Mouse (Mus musculus) limb, embryonic 13.5 days (tissue): ENCODE data around the gene Cd47. TPM values are rescaled to one million over a fixed set of nuclear protein-coding genes. Genes with fewer than 3 reads are reported as not detected.
A peak's percentile ranks its signal among the peaks of the same experiment; 100 is the strongest.

Experiments used
- ATAC-seq: fragments of 200-750 bp; cut with Nextera tagmentation; 2 replicates; pipeline ENCODE4 v1.8.0; 2017; ENCODE audit warnings: low read depth, moderate number of reproducible peaks, moderate TSS enrichment; ENCODE audit not compliant: low FRiP score
- H3K27ac ChIP-seq: fragments of 300-500 bp; sonication (generic); 2 replicates; pipeline ENCODE4 v1.5.1; 2015; ENCODE audit warnings: inconsistent platforms, mild to moderate bottlenecking, moderate library complexity
- H3K27me3 ChIP-seq: fragments of 300-500 bp; sonication (generic); 2 replicates; pipeline ENCODE4 v1.6.1; 2015; ENCODE audit warnings: mild to moderate bottlenecking, inconsistent platforms
- H3K36me3 ChIP-seq: fragments of 300-500 bp; sonication (generic); 2 replicates; pipeline ENCODE4 v1.6.1; 2015; ENCODE audit warnings: inconsistent platforms, mild to moderate bottlenecking, moderate library complexity
- H3K4me1 ChIP-seq: fragments of 300-500 bp; sonication (generic); 2 replicates; pipeline ENCODE4 v1.6.1; 2015; ENCODE audit warnings: inconsistent platforms
- H3K4me2 ChIP-seq: fragments of 300-500 bp; sonication (generic); replicated peaks from 2 replicates; pipeline ENCODE4 v1.6.1; 2015; ENCODE audit warnings: inconsistent platforms, mild to moderate bottlenecking, moderate library complexity
- H3K4me3 ChIP-seq: fragments of 300-500 bp; sonication (generic); 2 replicates; pipeline ENCODE4 v1.5.1; 2015; ENCODE audit warnings: moderate library complexity, mild to moderate bottlenecking, inconsistent platforms
- H3K9ac ChIP-seq: fragments of 300-500 bp; sonication (generic); 2 replicates; pipeline ENCODE4 v1.6.1; 2015; ENCODE audit warnings: mild to moderate bottlenecking, inconsistent platforms
- H3K9me3 ChIP-seq: fragments of 300-500 bp; sonication (generic); 2 replicates; pipeline ENCODE4 v1.6.1; 2016; ENCODE audit warnings: inconsistent platforms
- WGBS: fragments of 180-500 bp; shearing (Covaris S2); methylation state at CpG from one replicate; pipeline ENCODE4 v1.1.7; 2015; 5-methylcytosine and 5-hydroxymethylcytosine counted together
- polyA plus RNA-seq: library from polyadenylated mRNA; unstranded; fragments of >200 nt; fragmentation: Nextera tagmentation; extraction: Ambion mirVana; gene quantifications from 2 replicates; pipeline ENCODE4 v1.2.1, GENCODE M21; 2015

Gene Cd47
- polyA plus RNA-seq, 1 experiment from 2014 or later = 62.5 TPM

GRCm38 (mm10) chr16:49796271-49796670, 4.1 kb upstream of the Cd47 start:
- no peak overlapping the region for H3K4me2 ChIP-seq
- H3K9ac ChIP-seq = no peak overlapping the region
- H3K4me1 ChIP-seq = 0 out of 2 replicates have a peak, but pooled peaks cover 7% of the 10 kb centered on the region
- no peak for ATAC-seq
- H3K9me3 ChIP-seq = no peaks in the 10 kb centered on the region
- H3K27me3 ChIP-seq = no peaks in the 10 kb centered on the region
- no peak overlapping the region for H3K4me3 ChIP-seq
- WGBS = 74% methylated on average over 2 of the region's 2 CpGs
- no peaks in the 10 kb centered on the region for H3K36me3 ChIP-seq
- no peak overlapping the region for H3K27ac ChIP-seq

- ATAC-seq = no peak
- 92% methylated on average over 2 of the region's 2 CpGs for WGBS
- no peaks in the 10 kb centered on the region for H3K9me3 ChIP-seq
- H3K27me3 ChIP-seq = no peaks in the 10 kb centered on the region
- H3K36me3 ChIP-seq = no peaks in the 10 kb centered on the region
- no peak overlapping the region for H3K4me2 ChIP-seq
- no peak overlapping the region for H3K4me3 ChIP-seq
- H3K27ac ChIP-seq = no peak overlapping the region
- 0 out of 2 replicates have a peak, but pooled peaks cover 7% of the 10 kb centered on the region for H3K4me1 ChIP-seq
- H3K9ac ChIP-seq = no peak overlapping the region
Measured at GRCm38 (mm10) chr16:49796954-49797353, 3.4 kb upstream of the Cd47 start.

- Histone ChIP-seq H3K4me2 (no peak overlapping the region), H3K27ac (no peak overlapping the region), H3K9me3 (no peaks in the 10 kb centered on the region), H3K4me3 (no peak overlapping the region), H3K27me3 (no peaks in the 10 kb centered on the region), H3K9ac (no peak overlapping the region), H3K4me1 (peaks cover 2% of the 10 kb centered on the region; the same call in 1 of the 2 replicates), H3K36me3 (no peaks in the 10 kb centered on the region)
- no peak for ATAC-seq
- 85% methylated on average over 6 of the region's 6 CpGs for WGBS
Measured at GRCm38 (mm10) chr16:49798790-49799189, 1.5 kb upstream of the Cd47 start.

- Histone ChIP-seq H3K27me3 (no peaks in the 10 kb centered on the region), H3K4me1 (peaks cover 12% of the 10 kb centered on the region), H3K9me3 (no peaks in the 10 kb centered on the region), H3K4me3 (no peak overlapping the region), H3K36me3 (no peaks in the 10 kb centered on the region), H3K27ac (no peak overlapping the region), H3K9ac (no peak overlapping the region), H3K4me2 (no peak overlapping the region)
- no peak for ATAC-seq
- WGBS = 81% methylated on average over 5 of the region's 5 CpGs
Measured at GRCm38 (mm10) chr16:49800996-49801395, 663 bp downstream of the Cd47 start.

- Histone ChIP-seq H3K27ac (no peak overlapping the region), H3K27me3 (no peaks in the 10 kb centered on the region), H3K4me1 (peaks cover 12% of the 10 kb centered on the region), H3K9me3 (no peaks in the 10 kb centered on the region), H3K4me3 (no peak overlapping the region), H3K4me2 (no peak overlapping the region), H3K36me3 (no peaks in the 10 kb centered on the region), H3K9ac (no peak overlapping the region)
- 67% methylated on average over 5 of the region's 5 CpGs for WGBS
- ATAC-seq = 0 out of 2 replicates have a peak, but pooled peaks have one; percentile 36
Measured at GRCm38 (mm10) chr16:49801399-49801798, 1.1 kb downstream of the Cd47 start.

- no peaks in the 10 kb centered on the region for H3K9me3 ChIP-seq
- H3K4me2 ChIP-seq = no peak overlapping the region
- WGBS = 81% methylated on average over 2 of the region's 2 CpGs
- no peaks in the 10 kb centered on the region for H3K36me3 ChIP-seq
- H3K4me3 ChIP-seq = no peak overlapping the region
- H3K4me1 ChIP-seq = peaks cover 12% of the 10 kb centered on the region
- H3K27ac ChIP-seq = no peak overlapping the region
- H3K9ac ChIP-seq = no peak overlapping the region
- no peaks in the 10 kb centered on the region for H3K27me3 ChIP-seq
- ATAC-seq = no peak
Measured at GRCm38 (mm10) chr16:49802993-49803392, 2.7 kb downstream of the Cd47 start.

- peaks cover 12% of the 10 kb centered on the region for H3K4me1 ChIP-seq
- H3K36me3 ChIP-seq = no peaks in the 10 kb centered on the region
- H3K27me3 ChIP-seq = no peaks in the 10 kb centered on the region
- H3K9me3 ChIP-seq = no peaks in the 10 kb centered on the region
- no peak overlapping the region for H3K27ac ChIP-seq
- H3K9ac ChIP-seq = peak overlapping the region; percentile 50; the same call in 1 of the 2 replicates
- peak overlapping the region; percentile 28 for H3K4me3 ChIP-seq
- WGBS = 4% methylated on average over 12 of the region's 12 CpGs
- 0 out of 2 replicates have a peak, but pooled peaks have one; percentile 40 for ATAC-seq
- peak overlapping the region; percentile 62 for H3K4me2 ChIP-seq
Measured at GRCm38 (mm10) chr16:49803932-49804461, 3.7 kb downstream of the Cd47 start.

GRCm38 (mm10) chr16:49806920-49807319, 6.6 kb downstream of the Cd47 start:
- H3K36me3 ChIP-seq = no peaks in the 10 kb centered on the region
- ATAC-seq = no peak
- H3K4me1 ChIP-seq = peaks cover 12% of the 10 kb centered on the region
- H3K4me3 ChIP-seq = no peak overlapping the region
- H3K9me3 ChIP-seq = no peaks in the 10 kb centered on the region
- no peak overlapping the region for H3K9ac ChIP-seq
- H3K27ac ChIP-seq = no peak overlapping the region
- WGBS = 74% methylated on average over 10 of the region's 10 CpGs
- no peak overlapping the region for H3K4me2 ChIP-seq
- H3K27me3 ChIP-seq = no peaks in the 10 kb centered on the region

GRCm38 (mm10) chr16:49807419-49807841, 7.1 kb downstream of the Cd47 start:
- 68% methylated on average over 7 of the region's 7 CpGs for WGBS
- ATAC-seq = no peak
- H3K9me3 ChIP-seq = no peaks in the 10 kb centered on the region
- no peak overlapping the region for H3K4me3 ChIP-seq
- no peak overlapping the region for H3K9ac ChIP-seq
- no peak overlapping the region for H3K27ac ChIP-seq
- H3K4me1 ChIP-seq = peaks cover 12% of the 10 kb centered on the region
- no peak overlapping the region for H3K4me2 ChIP-seq
- H3K27me3 ChIP-seq = no peaks in the 10 kb centered on the region
- no peaks in the 10 kb centered on the region for H3K36me3 ChIP-seq

GRCm38 (mm10) chr16:49807862-49808430, 7.6 kb downstream of the Cd47 start:
- no peak for ATAC-seq
- Histone ChIP-seq H3K9ac (no peak overlapping the region), H3K4me1 (peaks cover 17% of the 10 kb centered on the region), H3K4me2 (no peak overlapping the region), H3K4me3 (no peak overlapping the region), H3K9me3 (no peaks in the 10 kb centered on the region), H3K27ac (no peak overlapping the region), H3K27me3 (no peaks in the 10 kb centered on the region), H3K36me3 (no peaks in the 10 kb centered on the region)
- WGBS = 89% methylated on average over 18 of the region's 18 CpGs

GRCm38 (mm10) chr16:49811897-49812296, 11.6 kb downstream of the Cd47 start:
- Histone ChIP-seq H3K27ac (no peak overlapping the region), H3K36me3 (no peaks in the 10 kb centered on the region), H3K9me3 (no peaks in the 10 kb centered on the region), H3K4me1 (peaks cover 12% of the 10 kb centered on the region; the same call in 1 of the 2 replicates), H3K9ac (no peak overlapping the region), H3K4me3 (no peak overlapping the region), H3K4me2 (no peak overlapping the region), H3K27me3 (no peaks in the 10 kb centered on the region)
- ATAC-seq = no peak
- 86% methylated on average over 2 of the region's 2 CpGs for WGBS

GRCm38 (mm10) chr16:49812821-49813616, 12.7 kb downstream of the Cd47 start:
- Histone ChIP-seq H3K9ac (no peak overlapping the region), H3K27ac (peak overlapping the region; percentile 28; the same call in 1 of the 2 replicates), H3K36me3 (no peaks in the 10 kb centered on the region), H3K9me3 (no peaks in the 10 kb centered on the region), H3K4me1 (peaks cover 12% of the 10 kb centered on the region; the same call in 1 of the 2 replicates), H3K4me2 (no peak overlapping the region), H3K4me3 (no peak overlapping the region), H3K27me3 (no peaks in the 10 kb centered on the region)
- WGBS = 23% methylated on average over 10 of the region's 10 CpGs
- peak; percentile 70; the same call in 1 of the 2 replicates for ATAC-seq
